Mouse (Mus musculus): ENCODE results near the gene 2010300C02Rik. TPM values are rescaled to one million over a fixed set of nuclear protein-coding genes. Genes with fewer than 3 reads are reported as not detected.

Gene 2010300C02Rik
- polyA plus RNA-seq, 1 experiment from 2014 or later: 9.2 TPM

DNA sequence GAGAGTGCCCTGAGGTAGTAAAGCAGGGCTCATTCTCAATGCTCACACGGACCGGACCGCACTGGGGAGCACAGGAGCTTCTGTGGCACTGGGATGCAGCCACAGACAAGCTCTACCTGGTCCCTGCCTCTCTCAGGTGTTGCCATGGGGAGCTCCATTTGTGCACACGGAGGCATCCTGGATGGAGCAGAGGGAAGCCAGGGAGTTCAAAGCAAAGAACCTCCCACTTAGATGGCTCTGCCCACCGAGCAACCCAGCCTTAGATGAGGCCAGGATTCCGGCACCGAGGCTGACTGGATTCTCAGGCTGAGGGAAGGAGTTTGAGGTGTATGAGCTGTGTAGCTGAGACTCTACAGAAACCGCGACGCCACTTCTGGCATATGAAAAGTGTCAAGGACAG lies 72.8 kb downstream of the 2010300C02Rik start:
- no peak for TF ChIP-seq EP300 (IDR thresholded peaks at IDR 0.05)
- TF ChIP-seq CTCF (IDR thresholded peaks at IDR 0.05): no peak
- Histone ChIP-seq H3K27ac (ENCODE audit: low read length) (no peak overlapping the region), H3K9ac (replicated peaks; ENCODE audit: low read depth) (no peak overlapping the region), H3K4me1 (ENCODE audit: insufficient read depth, low read depth, low read length) (no peaks in the 10 kb centered on the region), H3K27me3 (replicated peaks; ENCODE audit: insufficient read depth, low read length) (no peaks in the 10 kb centered on the region), H3K4me2 (replicated peaks; ENCODE audit: low read depth, low read length) (no peak overlapping the region), H3K4me3 (ENCODE audit: low read depth, low read length) (no peak overlapping the region), H3K9me3 (ENCODE audit: low read length) (no peaks in the 10 kb centered on the region), H3K36me3 (ENCODE audit: insufficient read depth, low read length) (no peaks in the 10 kb centered on the region)
- 77% methylated on average over 10 of the region's 10 CpGs for WGBS
- ATAC-seq: no peak
- DNase-seq (ENCODE audit: low spot score): no peak

DNA sequence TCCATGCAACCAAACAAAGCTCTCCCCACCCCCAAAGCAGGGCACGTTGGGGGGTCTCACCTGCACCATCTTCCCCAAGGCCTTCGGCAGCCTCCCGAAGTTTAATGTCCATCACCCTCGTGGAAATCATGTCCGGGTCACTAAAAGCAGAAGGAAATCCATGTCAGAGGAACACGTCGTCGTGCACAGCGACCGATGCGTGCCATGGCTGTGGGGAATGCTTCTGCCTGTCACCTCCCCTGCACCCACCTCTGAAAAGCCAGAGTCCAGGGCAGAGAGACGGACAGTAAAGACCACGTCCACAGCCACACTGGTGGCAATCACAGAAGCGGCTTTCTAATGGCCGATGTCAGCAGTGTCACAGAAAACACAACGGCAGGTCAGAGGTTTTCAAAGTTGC lies 75.4 kb downstream of the 2010300C02Rik start:
- H3K27ac ChIP-seq (ENCODE audit: low read length): no peak overlapping the region

DNA sequence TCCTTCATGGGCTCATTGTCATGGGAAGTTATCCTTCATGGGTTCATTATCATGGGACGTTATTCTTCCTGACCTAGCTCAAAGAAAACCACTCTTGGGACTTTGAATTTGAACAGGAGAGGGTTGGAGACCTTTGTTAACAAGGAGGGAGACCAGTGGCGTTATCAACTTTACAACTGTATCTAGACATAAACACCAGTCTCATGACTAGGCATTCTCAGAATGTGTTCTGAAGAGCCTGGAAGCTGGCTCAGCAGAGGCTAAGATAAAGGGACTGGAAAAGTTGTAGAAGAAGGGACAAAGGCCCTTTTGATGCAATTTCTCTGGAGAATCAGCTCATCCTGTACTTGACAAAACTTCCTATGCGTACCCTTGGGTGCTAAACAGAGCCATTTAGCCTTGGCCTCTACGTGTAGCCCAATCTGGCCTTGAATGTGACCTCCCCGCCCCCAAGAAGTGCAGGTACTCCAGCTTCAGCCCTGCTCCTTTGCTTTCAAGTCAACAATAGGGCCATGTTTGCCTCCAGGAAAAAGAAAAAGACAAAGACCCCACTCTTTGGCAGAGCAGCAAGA lies 76.0 kb downstream of the 2010300C02Rik start:
- Histone ChIP-seq H3K27ac (ENCODE audit: low read length) (no peak overlapping the region), H3K27me3 (replicated peaks; ENCODE audit: insufficient read depth, low read length) (no peaks in the 10 kb centered on the region), H3K4me1 (ENCODE audit: insufficient read depth, low read depth, low read length) (no peaks in the 10 kb centered on the region), H3K4me2 (replicated peaks; ENCODE audit: low read depth, low read length) (no peak overlapping the region), H3K36me3 (ENCODE audit: insufficient read depth, low read length) (no peaks in the 10 kb centered on the region), H3K9me3 (ENCODE audit: low read length) (no peaks in the 10 kb centered on the region), H3K9ac (replicated peaks; ENCODE audit: low read depth) (no peak overlapping the region), H3K4me3 (ENCODE audit: low read depth, low read length) (no peak overlapping the region)
- DNase-seq (ENCODE audit: low spot score): no peak
- WGBS: 75% methylated on average over 5 of the region's 5 CpGs
- ATAC-seq: no peak
- TF ChIP-seq EP300 (IDR thresholded peaks at IDR 0.05): no peak
- no peak for TF ChIP-seq CTCF (IDR thresholded peaks at IDR 0.05)

More for the DNA sequence above, 75.4 kb downstream of the 2010300C02Rik start:
- WGBS: 92% methylated on average over 16 of the region's 16 CpGs
- Histone ChIP-seq H3K36me3 (ENCODE audit: insufficient read depth, low read length) (no peaks in the 10 kb centered on the region), H3K4me3 (ENCODE audit: low read depth, low read length) (no peak overlapping the region), H3K4me1 (ENCODE audit: insufficient read depth, low read depth, low read length) (no peaks in the 10 kb centered on the region), H3K4me2 (replicated peaks; ENCODE audit: low read depth, low read length) (no peak overlapping the region), H3K27me3 (replicated peaks; ENCODE audit: insufficient read depth, low read length) (no peaks in the 10 kb centered on the region), H3K9me3 (ENCODE audit: low read length) (no peaks in the 10 kb centered on the region), H3K9ac (replicated peaks; ENCODE audit: low read depth) (no peak overlapping the region)
- DNase-seq (ENCODE audit: low spot score): no peak
- TF ChIP-seq EP300 (IDR thresholded peaks at IDR 0.05) (no peak), CTCF (IDR thresholded peaks at IDR 0.05) (no peak)
- no peak for ATAC-seq

DNA sequence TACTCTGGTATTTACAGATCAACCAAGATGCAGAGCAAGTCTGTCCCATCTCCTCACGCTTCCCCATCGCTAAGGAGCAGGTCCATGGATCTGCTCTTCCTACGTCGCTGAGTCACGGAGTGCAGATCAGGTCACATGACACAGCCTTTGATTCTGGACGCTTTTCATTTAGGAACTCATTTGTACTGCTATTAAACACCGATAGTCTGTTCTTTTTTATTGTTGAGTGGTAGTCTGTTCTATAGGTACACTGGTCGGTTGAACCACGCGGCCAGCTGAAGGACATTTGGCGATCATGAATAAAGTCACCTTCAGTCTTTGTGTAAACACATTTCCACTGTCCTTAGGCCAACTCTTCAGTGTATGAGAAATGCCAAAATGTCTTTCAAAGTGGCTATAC lies 78.5 kb downstream of the 2010300C02Rik start:
- ATAC-seq: no peak
- WGBS: 82% methylated on average over 11 of the region's 11 CpGs
- H3K9ac ChIP-seq (replicated peaks; ENCODE audit: low read depth): no peak overlapping the region
- no peaks in the 10 kb centered on the region for H3K4me1 ChIP-seq (ENCODE audit: insufficient read depth, low read depth, low read length)
- DNase-seq (ENCODE audit: low spot score): no peak
- H3K4me3 ChIP-seq (ENCODE audit: low read depth, low read length): no peak overlapping the region
- H3K27me3 ChIP-seq (replicated peaks; ENCODE audit: insufficient read depth, low read length): no peaks in the 10 kb centered on the region
- no peak overlapping the region for H3K27ac ChIP-seq (ENCODE audit: low read length)
- H3K4me2 ChIP-seq (replicated peaks; ENCODE audit: low read depth, low read length): no peak overlapping the region
- H3K9me3 ChIP-seq (ENCODE audit: low read length): no peaks in the 10 kb centered on the region
- TF ChIP-seq EP300 (IDR thresholded peaks at IDR 0.05) (no peak), CTCF (IDR thresholded peaks at IDR 0.05) (no peak)
- no peaks in the 10 kb centered on the region for H3K36me3 ChIP-seq (ENCODE audit: insufficient read depth, low read length)

DNA sequence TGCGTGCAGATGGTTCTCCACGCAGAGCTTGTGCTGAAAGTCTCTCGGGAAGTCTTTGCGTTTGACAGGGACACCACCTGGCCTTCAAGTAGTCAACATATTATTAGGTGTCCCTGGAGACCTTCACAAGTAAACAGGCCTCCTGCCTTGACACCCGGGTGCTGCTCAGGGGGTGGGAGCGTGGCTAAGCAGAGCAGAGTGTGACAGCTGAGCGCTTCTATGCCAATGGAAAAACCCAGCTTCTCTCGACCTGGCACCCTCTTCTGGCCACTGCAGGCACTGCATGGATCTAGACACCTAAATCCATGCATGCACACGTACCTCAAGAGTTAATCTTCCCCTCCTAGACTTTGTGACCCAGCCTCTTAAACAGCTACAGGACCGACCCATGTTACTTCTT lies 80.8 kb downstream of the 2010300C02Rik start:
- Histone ChIP-seq H3K4me3 (ENCODE audit: low read depth, low read length) (no peak overlapping the region), H3K27me3 (replicated peaks; ENCODE audit: insufficient read depth, low read length) (no peaks in the 10 kb centered on the region), H3K4me2 (replicated peaks; ENCODE audit: low read depth, low read length) (peak overlapping the region; percentile 41; the same call in 1 of the 2 replicates), H3K9me3 (ENCODE audit: low read length) (no peaks in the 10 kb centered on the region), H3K9ac (replicated peaks; ENCODE audit: low read depth) (no peak overlapping the region), H3K4me1 (ENCODE audit: insufficient read depth, low read depth, low read length) (no peaks in the 10 kb centered on the region), H3K27ac (ENCODE audit: low read length) (no peak overlapping the region), H3K36me3 (ENCODE audit: insufficient read depth, low read length) (no peaks in the 10 kb centered on the region)
- WGBS: 8% methylated on average over 10 of the region's 10 CpGs
- ATAC-seq: peak; percentile 68
- peak; percentile 84 for DNase-seq (ENCODE audit: low spot score)
- TF ChIP-seq EP300 (IDR thresholded peaks at IDR 0.05) (no peak), CTCF (IDR thresholded peaks at IDR 0.05) (peak; percentile 91)

- H3K4me2 ChIP-seq (replicated peaks; ENCODE audit: low read depth, low read length): no peak overlapping the region
- ATAC-seq: no peak
- no peak overlapping the region for H3K9ac ChIP-seq (replicated peaks; ENCODE audit: low read depth)
- H3K9me3 ChIP-seq (ENCODE audit: low read length): no peaks in the 10 kb centered on the region
- no peak overlapping the region for H3K4me3 ChIP-seq (ENCODE audit: low read depth, low read length)
- no peaks in the 10 kb centered on the region for H3K27me3 ChIP-seq (replicated peaks; ENCODE audit: insufficient read depth, low read length)
- DNase-seq (ENCODE audit: low spot score): no peak
- TF ChIP-seq EP300 (IDR thresholded peaks at IDR 0.05) (no peak), CTCF (IDR thresholded peaks at IDR 0.05) (no peak)
- H3K27ac ChIP-seq (ENCODE audit: low read length): no peak overlapping the region
- WGBS: 69% methylated on average over 9 of the region's 9 CpGs
- H3K36me3 ChIP-seq (ENCODE audit: insufficient read depth, low read length): no peaks in the 10 kb centered on the region
- H3K4me1 ChIP-seq (ENCODE audit: insufficient read depth, low read depth, low read length): no peaks in the 10 kb centered on the region
These were observed 81.3 kb downstream of the 2010300C02Rik start for GRCm38 (mm10) chr1:37638560-37638959.

DNA sequence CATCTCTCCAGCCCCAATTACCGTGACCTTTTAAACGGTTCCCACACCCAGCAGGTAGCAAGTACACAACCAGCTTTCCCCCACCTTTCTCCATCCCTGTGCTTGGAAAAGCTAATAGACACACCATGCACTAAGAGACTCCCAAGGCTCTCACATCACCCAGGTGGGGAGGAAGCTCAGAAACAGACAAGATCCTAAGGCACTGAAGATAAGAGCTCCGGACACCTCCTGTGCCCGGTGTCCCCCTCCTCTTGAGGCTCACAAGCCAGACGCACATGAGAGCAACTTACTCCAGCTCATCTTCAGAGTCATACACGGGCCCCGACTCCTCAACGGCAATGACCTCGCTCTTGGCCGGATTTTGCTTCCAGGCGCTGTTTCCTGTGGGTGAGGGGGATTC lies 82.3 kb downstream of the 2010300C02Rik start:
- Histone ChIP-seq H3K4me2 (replicated peaks; ENCODE audit: low read depth, low read length) (no peak overlapping the region), H3K9ac (replicated peaks; ENCODE audit: low read depth) (no peak overlapping the region), H3K4me1 (ENCODE audit: insufficient read depth, low read depth, low read length) (no peaks in the 10 kb centered on the region), H3K36me3 (ENCODE audit: insufficient read depth, low read length) (no peaks in the 10 kb centered on the region), H3K27me3 (replicated peaks; ENCODE audit: insufficient read depth, low read length) (no peaks in the 10 kb centered on the region), H3K27ac (ENCODE audit: low read length) (no peak overlapping the region), H3K4me3 (ENCODE audit: low read depth, low read length) (no peak overlapping the region), H3K9me3 (ENCODE audit: low read length) (no peaks in the 10 kb centered on the region)
- 58% methylated on average over 11 of the region's 11 CpGs for WGBS
- DNase-seq (ENCODE audit: low spot score) (no peak), ATAC-seq (no peak)
- no peak for TF ChIP-seq EP300 (IDR thresholded peaks at IDR 0.05)
- TF ChIP-seq CTCF (IDR thresholded peaks at IDR 0.05): no peak
